Mouse (Mus musculus): ENCODE data around the gene Uqcr10.

DNA sequence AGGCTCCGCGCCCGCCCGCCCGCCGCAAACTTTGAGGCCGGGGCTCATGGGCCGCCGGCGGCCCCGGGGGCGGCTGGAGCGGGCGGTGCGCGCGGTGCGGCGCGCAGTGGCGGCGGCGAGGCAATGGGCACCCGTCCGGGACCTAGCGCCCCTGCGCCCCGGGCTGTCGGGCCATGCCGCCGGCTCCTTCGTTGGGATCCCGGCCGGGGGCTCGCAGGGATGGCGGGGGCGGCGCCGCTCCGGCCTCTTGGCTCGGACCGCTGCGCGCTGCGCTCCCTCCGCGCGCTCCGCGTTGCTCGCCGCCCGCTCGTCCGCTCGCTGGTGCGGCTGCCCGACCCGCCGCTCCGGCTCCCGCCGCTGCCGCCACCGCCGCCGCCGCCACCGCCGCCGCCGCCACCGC, 42.6 kb upstream of the Uqcr10 start, which contains the start of gene Cabp7:
- TF ChIP-seq POLR2A (IDR thresholded peaks at IDR 0.05; ENCODE audit: control insufficient read depth, low read depth, low read length) (no peak), CTCF (IDR thresholded peaks at IDR 0.05; ENCODE audit: control insufficient read depth, insufficient read depth, insufficient replicate concordance, low read depth, low read length) (no peak)
